Mouse (Mus musculus): ENCODE results near the gene Catsper3. TPM values are rescaled to one million over a fixed set of nuclear protein-coding genes. Genes with fewer than 3 reads are reported as not detected.

Gene Catsper3
- total and polyA plus RNA-seq, 2 experiments, result not detected

DNA sequence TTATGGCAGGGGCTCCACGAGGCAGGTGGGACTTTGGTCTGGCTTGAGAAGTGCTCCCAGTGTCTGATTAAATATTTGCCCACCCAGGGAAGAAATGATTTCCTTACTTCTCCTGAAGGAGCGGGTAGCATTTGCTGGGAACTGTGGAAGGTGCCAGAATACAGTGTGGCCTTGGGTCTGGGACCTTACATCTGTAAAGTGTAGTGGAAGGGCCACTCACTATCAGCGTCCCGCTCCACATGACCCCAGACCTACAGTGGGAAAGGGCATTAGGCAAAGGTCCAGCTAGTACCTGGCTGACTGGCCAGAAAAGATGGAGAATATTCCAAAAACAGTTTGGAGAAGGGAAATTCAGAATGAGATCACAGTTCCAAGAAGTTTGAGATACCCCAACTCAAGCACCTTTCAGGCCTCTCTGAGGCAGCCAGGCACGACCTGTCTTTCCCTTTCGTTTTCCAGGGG lies 43.3 kb downstream of the Catsper3 start:
- H3K79me2 ChIP-seq (ENCODE audit: control insufficient read depth, insufficient read depth, low read length), result no peaks in the 10 kb centered on the region

DNA sequence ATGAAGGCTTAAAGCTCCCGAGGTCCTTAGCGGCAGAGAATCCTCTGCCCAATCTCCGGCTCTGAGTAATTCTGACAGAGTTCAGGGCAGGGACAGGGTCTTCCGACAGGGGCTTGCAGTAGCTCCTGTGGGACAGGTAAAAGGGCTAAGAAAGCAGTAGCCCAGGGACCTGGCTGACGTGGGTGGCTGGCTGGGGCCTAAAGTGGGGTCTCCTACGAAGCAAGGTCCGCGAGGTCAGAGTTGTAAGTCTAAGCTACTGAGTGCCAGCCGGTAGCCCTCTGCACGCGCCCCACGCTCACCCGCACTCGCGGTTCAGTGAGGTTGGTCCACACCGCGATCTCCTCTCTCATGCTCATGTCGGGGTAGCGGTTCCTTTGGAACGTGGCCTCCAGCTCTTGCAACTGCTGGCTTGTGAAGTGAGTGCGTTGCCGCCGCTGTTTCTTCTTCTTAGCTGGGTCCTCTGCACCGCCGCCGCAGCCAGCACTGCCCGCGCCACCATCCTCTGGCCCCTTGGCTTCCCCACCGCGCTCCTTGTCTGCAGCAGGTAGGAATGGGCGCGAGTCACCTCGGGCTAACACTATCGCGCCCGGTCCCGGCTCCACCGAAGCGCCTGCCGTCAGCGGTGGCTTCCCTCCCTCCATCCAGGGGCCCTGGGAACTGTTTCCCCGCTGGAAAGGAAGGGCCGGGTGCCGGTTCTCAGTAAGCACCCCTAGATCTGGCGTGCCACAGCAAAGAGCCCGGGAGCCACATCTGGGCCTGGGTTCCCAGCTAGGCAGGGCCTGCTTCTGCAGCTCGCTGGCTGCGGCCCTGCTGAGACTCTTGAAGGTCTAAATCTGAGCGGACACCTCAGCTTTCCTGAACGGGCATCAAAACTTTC lies 44.0 kb downstream of the Catsper3 start:
- H3K4me3 ChIP-seq (ENCODE audit: insufficient read depth, low read depth, low read length), result no peak overlapping the region
- no peaks in the 10 kb centered on the region for H3K79me2 ChIP-seq (ENCODE audit: control insufficient read depth, insufficient read depth, low read length)
- WGBS, result 3% methylated on average over 50 of the region's 50 CpGs
- no peak overlapping the region for H3K9ac ChIP-seq (ENCODE audit: low read depth, low read length)
- H3K4me1 ChIP-seq (ENCODE audit: control insufficient read depth, insufficient read depth, low read length), result peaks cover 3% of the 10 kb centered on the region; the same call in 1 of the 2 replicates
- no peaks in the 10 kb centered on the region for H3K36me3 ChIP-seq (ENCODE audit: control insufficient read depth, insufficient read depth, low read length)
- peaks cover 58% of the 10 kb centered on the region for H3K27me3 ChIP-seq (ENCODE audit: control insufficient read depth, insufficient read depth, low read length)
- DNase-seq (ENCODE audit: extremely low read depth, low read depth, low spot score), result no peak
- TF ChIP-seq POLR2A (IDR thresholded peaks at IDR 0.05; ENCODE audit: extremely low read depth, insufficient read depth, low read length), result no peak
- H3K27ac ChIP-seq (replicated peaks; ENCODE audit: insufficient read depth, low read depth, low read length), result no peak overlapping the region

More for the DNA sequence above, 43.3 kb downstream of the Catsper3 start:
- DNase-seq (ENCODE audit: extremely low read depth, low read depth, low spot score), result peak; percentile 12
- Histone ChIP-seq H3K4me1 (ENCODE audit: control insufficient read depth, insufficient read depth, low read length) (peaks cover 3% of the 10 kb centered on the region; the same call in 1 of the 2 replicates), H3K36me3 (ENCODE audit: control insufficient read depth, insufficient read depth, low read length) (no peaks in the 10 kb centered on the region), H3K9ac (ENCODE audit: low read depth, low read length) (no peak overlapping the region), H3K27me3 (ENCODE audit: control insufficient read depth, insufficient read depth, low read length) (peaks cover 53% of the 10 kb centered on the region), H3K27ac (replicated peaks; ENCODE audit: insufficient read depth, low read depth, low read length) (no peak overlapping the region), H3K4me3 (ENCODE audit: insufficient read depth, low read depth, low read length) (no peak overlapping the region)
- no peak for TF ChIP-seq POLR2A (IDR thresholded peaks at IDR 0.05; ENCODE audit: extremely low read depth, insufficient read depth, low read length)
- TF ChIP-seq CTCF (IDR thresholded peaks at IDR 0.05; ENCODE audit: low read depth, low read length), result no peak
- 4% methylated on average over 6 of the region's 6 CpGs for WGBS

DNA sequence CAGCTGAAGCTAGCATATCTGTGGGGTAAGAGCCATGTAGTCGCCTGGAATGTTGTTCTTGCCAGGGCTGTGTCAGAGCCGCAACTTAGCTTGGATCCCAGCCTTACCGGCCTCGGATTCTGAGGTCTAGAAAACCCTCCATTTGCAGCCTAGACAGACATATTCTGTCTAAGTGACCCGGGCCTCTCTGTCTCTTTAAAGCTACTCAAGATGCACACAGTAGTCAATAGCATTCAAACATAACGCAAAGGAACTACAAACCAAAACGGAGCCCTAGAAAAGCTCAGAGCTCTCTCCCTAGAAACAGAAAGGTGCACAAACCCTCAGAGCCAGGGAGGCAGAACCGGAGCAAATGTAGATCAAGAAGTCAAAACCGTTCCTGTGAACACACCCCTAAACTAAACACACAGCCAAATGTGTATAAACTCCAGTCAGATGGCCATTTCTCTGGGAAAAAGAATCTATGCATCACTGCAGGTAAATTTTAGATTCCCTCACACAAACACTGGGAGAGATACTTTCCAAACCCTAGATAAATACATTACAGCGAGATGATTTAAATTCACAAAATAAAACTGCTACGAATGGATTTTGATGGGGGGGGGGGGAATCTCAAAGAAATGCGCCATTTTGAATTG lies 44.8 kb downstream of the Catsper3 start:
- no peak for DNase-seq (ENCODE audit: extremely low read depth, low read depth, low spot score)
- no peak overlapping the region for H3K27ac ChIP-seq (replicated peaks; ENCODE audit: insufficient read depth, low read depth, low read length)
- no peak overlapping the region for H3K9ac ChIP-seq (ENCODE audit: low read depth, low read length)
- H3K4me1 ChIP-seq (ENCODE audit: control insufficient read depth, insufficient read depth, low read length), result peaks cover 3% of the 10 kb centered on the region; the same call in 1 of the 2 replicates
- no peaks in the 10 kb centered on the region for H3K79me2 ChIP-seq (ENCODE audit: control insufficient read depth, insufficient read depth, low read length)
- H3K4me3 ChIP-seq (ENCODE audit: insufficient read depth, low read depth, low read length), result no peak overlapping the region
- WGBS, result 14% methylated on average over 12 of the region's 12 CpGs
- no peaks in the 10 kb centered on the region for H3K36me3 ChIP-seq (ENCODE audit: control insufficient read depth, insufficient read depth, low read length)
- TF ChIP-seq CTCF (IDR thresholded peaks at IDR 0.05; ENCODE audit: low read depth, low read length) (no peak), POLR2A (IDR thresholded peaks at IDR 0.05; ENCODE audit: extremely low read depth, insufficient read depth, low read length) (no peak)
- H3K27me3 ChIP-seq (ENCODE audit: control insufficient read depth, insufficient read depth, low read length), result peaks cover 57% of the 10 kb centered on the region

DNA sequence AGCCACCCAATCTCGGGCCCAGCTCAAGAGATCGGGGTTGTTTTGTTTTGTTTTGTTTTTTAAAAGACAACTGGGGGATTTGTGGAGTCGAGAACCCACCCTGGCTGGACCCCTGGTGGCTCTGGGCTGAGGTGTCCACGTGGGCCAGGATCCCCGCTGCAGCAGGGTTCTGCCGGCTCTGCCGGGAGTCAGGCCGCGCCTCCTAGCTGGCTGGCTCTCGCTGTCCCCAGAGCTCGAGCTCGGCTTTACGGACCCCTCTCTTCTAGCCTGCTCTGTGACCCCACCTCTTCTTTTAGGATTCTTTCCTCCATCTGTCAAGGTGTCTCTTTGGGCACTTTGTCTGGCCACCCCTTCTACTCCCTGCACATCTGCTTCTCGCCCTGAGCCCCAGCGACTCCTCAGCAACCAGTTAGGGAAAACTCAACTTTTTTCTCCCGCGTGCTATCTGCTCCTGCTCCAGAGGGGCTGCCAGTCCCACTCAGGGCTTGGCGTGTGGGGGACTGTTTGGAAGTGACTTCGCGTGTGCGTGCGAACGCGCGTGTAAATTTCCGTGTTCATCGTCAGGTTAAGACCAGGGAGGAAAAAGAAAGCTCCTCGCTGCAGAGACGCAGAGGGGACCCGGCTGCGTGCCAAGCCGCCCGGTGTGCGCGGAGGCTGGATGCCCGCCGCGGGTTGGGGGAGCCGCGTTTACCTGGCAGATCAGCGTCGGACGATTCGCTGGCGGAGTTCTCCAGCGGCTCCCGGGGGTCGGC lies 45.9 kb downstream of the Catsper3 start:
- TF ChIP-seq CTCF (IDR thresholded peaks at IDR 0.05; ENCODE audit: low read depth, low read length), result no peak
- no peak for TF ChIP-seq POLR2A (IDR thresholded peaks at IDR 0.05; ENCODE audit: extremely low read depth, insufficient read depth, low read length)
- no peak for DNase-seq (ENCODE audit: extremely low read depth, low read depth, low spot score)
- H3K27me3 ChIP-seq (ENCODE audit: control insufficient read depth, insufficient read depth, low read length), result peaks cover 57% of the 10 kb centered on the region
- no peaks in the 10 kb centered on the region for H3K79me2 ChIP-seq (ENCODE audit: control insufficient read depth, insufficient read depth, low read length)
- no peak overlapping the region for H3K4me3 ChIP-seq (ENCODE audit: insufficient read depth, low read depth, low read length)
- no peak overlapping the region for H3K9ac ChIP-seq (ENCODE audit: low read depth, low read length)
- H3K4me1 ChIP-seq (ENCODE audit: control insufficient read depth, insufficient read depth, low read length), result peaks cover 3% of the 10 kb centered on the region; the same call in 1 of the 2 replicates
- WGBS, result 4% methylated on average over 48 of the region's 48 CpGs
- H3K36me3 ChIP-seq (ENCODE audit: control insufficient read depth, insufficient read depth, low read length), result no peaks in the 10 kb centered on the region
- no peak overlapping the region for H3K27ac ChIP-seq (replicated peaks; ENCODE audit: insufficient read depth, low read depth, low read length)

DNA sequence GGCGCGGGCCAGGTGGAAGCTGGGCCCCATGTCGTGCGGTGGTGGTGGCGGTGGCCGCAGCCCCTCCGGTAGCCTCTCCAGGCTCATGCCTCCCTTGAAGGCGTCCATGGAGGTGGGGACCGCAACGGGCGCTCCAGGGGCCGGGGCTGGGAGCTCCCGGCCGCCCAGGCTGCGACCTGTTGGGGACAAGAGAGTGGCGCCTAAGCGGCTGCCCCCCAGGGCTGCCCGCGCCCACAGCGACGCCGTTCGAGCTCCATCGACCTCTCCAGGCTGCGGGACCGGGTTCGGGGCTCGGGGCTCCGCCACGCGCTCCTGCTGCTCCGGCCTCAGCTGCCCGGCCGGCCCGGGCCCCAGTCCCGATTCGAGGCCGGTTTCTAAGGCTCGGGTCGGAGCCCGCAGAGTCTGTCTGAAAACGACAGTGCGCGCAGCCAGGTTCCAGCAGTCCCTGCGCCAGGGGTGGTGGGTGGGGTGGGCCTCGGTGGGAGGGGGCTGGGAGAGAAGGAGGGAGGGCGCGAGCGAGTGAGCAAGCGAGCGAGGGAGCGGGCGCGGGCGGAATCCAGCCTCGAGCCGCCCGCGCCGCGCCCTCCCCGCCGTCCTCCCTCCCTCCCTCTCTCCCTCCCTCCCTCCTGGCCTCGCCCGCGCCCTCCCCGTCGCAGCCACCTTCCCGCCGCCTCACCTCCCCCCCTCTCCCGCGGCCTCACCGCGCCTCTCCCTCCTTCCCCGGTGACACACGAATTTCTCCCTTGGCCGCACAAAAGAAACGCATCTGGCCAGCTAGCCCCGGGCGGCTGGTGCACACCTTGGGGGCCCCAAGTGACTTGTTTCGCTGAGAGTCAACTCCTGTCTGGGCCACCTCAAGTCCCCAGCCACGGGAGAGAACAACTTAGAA lies 46.7 kb downstream of the Catsper3 start:
- Histone ChIP-seq H3K9ac (ENCODE audit: low read depth, low read length) (no peak overlapping the region), H3K27ac (replicated peaks; ENCODE audit: insufficient read depth, low read depth, low read length) (no peak overlapping the region), H3K4me1 (ENCODE audit: control insufficient read depth, insufficient read depth, low read length) (peaks cover 3% of the 10 kb centered on the region; the same call in 1 of the 2 replicates), H3K27me3 (ENCODE audit: control insufficient read depth, insufficient read depth, low read length) (peaks cover 58% of the 10 kb centered on the region), H3K36me3 (ENCODE audit: control insufficient read depth, insufficient read depth, low read length) (no peaks in the 10 kb centered on the region), H3K4me3 (ENCODE audit: insufficient read depth, low read depth, low read length) (no peak overlapping the region), H3K79me2 (ENCODE audit: control insufficient read depth, insufficient read depth, low read length) (no peaks in the 10 kb centered on the region)
- TF ChIP-seq CTCF (IDR thresholded peaks at IDR 0.05; ENCODE audit: low read depth, low read length), result no peak
- TF ChIP-seq POLR2A (IDR thresholded peaks at IDR 0.05; ENCODE audit: extremely low read depth, insufficient read depth, low read length), result no peak
- WGBS, result 2% methylated on average over 61 of the region's 82 CpGs
- DNase-seq (ENCODE audit: extremely low read depth, low read depth, low spot score), result no peak
